Mouse (Mus musculus): Measurements from ENCODE around the gene Lrpprc.

DNA sequence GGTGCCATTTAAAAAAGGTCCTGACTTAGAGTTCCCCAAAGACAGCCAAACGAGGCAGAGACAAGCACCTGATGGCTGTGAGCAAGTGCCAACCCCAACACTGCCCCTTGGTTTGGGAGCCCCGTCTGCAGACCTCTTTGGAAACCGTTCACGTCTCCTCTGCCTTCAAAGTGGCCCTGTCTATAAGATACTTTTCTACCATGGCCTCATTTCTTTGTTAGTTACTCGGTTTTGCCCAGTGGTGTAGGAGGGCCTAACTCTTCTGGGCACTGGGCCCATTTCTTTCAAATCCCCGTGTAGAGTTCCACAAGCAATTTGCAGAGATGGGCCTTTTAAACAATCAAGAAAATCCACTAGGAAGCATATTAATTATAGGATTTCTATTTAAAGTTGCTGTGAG lies 43.4 kb downstream of the Lrpprc start:
- TF ChIP-seq POLR2A (IDR thresholded peaks at IDR 0.05; ENCODE audit: borderline replicate concordance, extremely low read depth, low read depth, low read length) = no peak
- no peak for TF ChIP-seq CTCF (IDR thresholded peaks at IDR 0.05; ENCODE audit: insufficient read depth, low read length)

Data from lung, adult 2 months (tissue).